Mouse (Mus musculus): Measurements from ENCODE around the gene Myo1f. TPM values are rescaled to one million over a fixed set of nuclear protein-coding genes. Genes with fewer than 3 reads are reported as not detected.

The Myo1f gene
- polyA plus RNA-seq, 1 experiment: 0.27 TPM

- no peaks in the 10 kb centered on the region for H3K36me3 ChIP-seq (ENCODE audit: control insufficient read depth, insufficient read depth, low read length)
Measured at GRCm38 (mm10) chr17:33631796-33632195, 76.3 kb downstream of the Myo1f start.

GRCm38 (mm10) chr17:33637038-33637437, 81.5 kb downstream of the Myo1f start:
- Histone ChIP-seq H3K36me3 (ENCODE audit: control insufficient read depth, insufficient read depth, low read length) (no peaks in the 10 kb centered on the region), H3K4me1 (ENCODE audit: control insufficient read depth, insufficient read depth, low read length) (no peaks in the 10 kb centered on the region; the same call in 1 of the 2 replicates), H3K27me3 (ENCODE audit: control insufficient read depth, insufficient read depth, low read length) (no peaks in the 10 kb centered on the region), H3K4me3 (ENCODE audit: control insufficient read depth, low read depth, low read length) (no peak overlapping the region), H3K27ac (ENCODE audit: control insufficient read depth, insufficient read depth, low read depth, low read length) (no peak overlapping the region)
- no peak for TF ChIP-seq CTCF (IDR thresholded peaks at IDR 0.05; ENCODE audit: control insufficient read depth, insufficient read depth, insufficient replicate concordance, low read depth, low read length)
- TF ChIP-seq POLR2A (IDR thresholded peaks at IDR 0.05; ENCODE audit: control insufficient read depth, low read depth, low read length): no peak

More at GRCm38 (mm10) chr17:33631796-33632195, 76.3 kb downstream of the Myo1f start:
- Histone ChIP-seq H3K4me1 (ENCODE audit: control insufficient read depth, insufficient read depth, low read length) (peaks cover 14% of the 10 kb centered on the region), H3K4me3 (ENCODE audit: control insufficient read depth, low read depth, low read length) (no peak overlapping the region), H3K27ac (ENCODE audit: control insufficient read depth, insufficient read depth, low read depth, low read length) (no peak overlapping the region), H3K27me3 (ENCODE audit: control insufficient read depth, insufficient read depth, low read length) (no peaks in the 10 kb centered on the region)
- no peak for TF ChIP-seq POLR2A (IDR thresholded peaks at IDR 0.05; ENCODE audit: control insufficient read depth, low read depth, low read length)
- no peak for TF ChIP-seq CTCF (IDR thresholded peaks at IDR 0.05; ENCODE audit: control insufficient read depth, insufficient read depth, insufficient replicate concordance, low read depth, low read length)

GRCm38 (mm10) chr17:33637516-33638276, 82.2 kb downstream of the Myo1f start, which contains the start of gene Pram1:
Gene Pram1 (plus strand): TSS chr17:33638056.
- no peak within 1 kb of the TSS for H3K4me3 ChIP-seq (ENCODE audit: control insufficient read depth, low read depth, low read length)
- H3K27ac ChIP-seq (ENCODE audit: control insufficient read depth, insufficient read depth, low read depth, low read length): no peak within 1 kb of the TSS
- no peaks in the 10 kb centered on the region for H3K27me3 ChIP-seq (ENCODE audit: control insufficient read depth, insufficient read depth, low read length)
- H3K4me1 ChIP-seq (ENCODE audit: control insufficient read depth, insufficient read depth, low read length): no peaks in the 10 kb centered on the region; the same call in 1 of the 2 replicates
- no peaks in the 10 kb centered on the region for H3K36me3 ChIP-seq (ENCODE audit: control insufficient read depth, insufficient read depth, low read length)
- TF ChIP-seq POLR2A (IDR thresholded peaks at IDR 0.05; ENCODE audit: control insufficient read depth, low read depth, low read length) (no peak), CTCF (IDR thresholded peaks at IDR 0.05; ENCODE audit: control insufficient read depth, insufficient read depth, insufficient replicate concordance, low read depth, low read length) (no peak)

- Histone ChIP-seq H3K27ac (ENCODE audit: control insufficient read depth, insufficient read depth, low read depth, low read length) (no peak overlapping the region), H3K4me3 (ENCODE audit: control insufficient read depth, low read depth, low read length) (no peak overlapping the region), H3K27me3 (ENCODE audit: control insufficient read depth, insufficient read depth, low read length) (no peaks in the 10 kb centered on the region), H3K36me3 (ENCODE audit: control insufficient read depth, insufficient read depth, low read length) (no peaks in the 10 kb centered on the region; the same call in 1 of the 2 replicates), H3K4me1 (ENCODE audit: control insufficient read depth, insufficient read depth, low read length) (no peaks in the 10 kb centered on the region; the same call in 1 of the 2 replicates)
- TF ChIP-seq POLR2A (IDR thresholded peaks at IDR 0.05; ENCODE audit: control insufficient read depth, low read depth, low read length) (no peak), CTCF (IDR thresholded peaks at IDR 0.05; ENCODE audit: control insufficient read depth, insufficient read depth, insufficient replicate concordance, low read depth, low read length) (no peak)
Measured at GRCm38 (mm10) chr17:33639743-33640142, 84.2 kb downstream of the Myo1f start.

GRCm38 (mm10) chr17:33644068-33644467, 88.6 kb downstream of the Myo1f start:
- TF ChIP-seq CTCF (IDR thresholded peaks at IDR 0.05; ENCODE audit: control insufficient read depth, insufficient read depth, insufficient replicate concordance, low read depth, low read length) (no peak), POLR2A (IDR thresholded peaks at IDR 0.05; ENCODE audit: control insufficient read depth, low read depth, low read length) (no peak)
- H3K4me1 ChIP-seq (ENCODE audit: control insufficient read depth, insufficient read depth, low read length): no peaks in the 10 kb centered on the region; the same call in 1 of the 2 replicates
- no peak overlapping the region for H3K4me3 ChIP-seq (ENCODE audit: control insufficient read depth, low read depth, low read length)
- H3K27me3 ChIP-seq (ENCODE audit: control insufficient read depth, insufficient read depth, low read length): no peaks in the 10 kb centered on the region
- H3K36me3 ChIP-seq (ENCODE audit: control insufficient read depth, insufficient read depth, low read length): peaks cover 3% of the 10 kb centered on the region
- no peak overlapping the region for H3K27ac ChIP-seq (ENCODE audit: control insufficient read depth, insufficient read depth, low read depth, low read length)

- Histone ChIP-seq H3K27me3 (ENCODE audit: control insufficient read depth, insufficient read depth, low read length) (no peaks in the 10 kb centered on the region), H3K4me3 (ENCODE audit: control insufficient read depth, low read depth, low read length) (no peak overlapping the region), H3K36me3 (ENCODE audit: control insufficient read depth, insufficient read depth, low read length) (peaks cover 4% of the 10 kb centered on the region), H3K27ac (ENCODE audit: control insufficient read depth, insufficient read depth, low read depth, low read length) (no peak overlapping the region), H3K4me1 (ENCODE audit: control insufficient read depth, insufficient read depth, low read length) (no peaks in the 10 kb centered on the region; the same call in 1 of the 2 replicates)
- TF ChIP-seq CTCF (IDR thresholded peaks at IDR 0.05; ENCODE audit: control insufficient read depth, insufficient read depth, insufficient replicate concordance, low read depth, low read length) (no peak), POLR2A (IDR thresholded peaks at IDR 0.05; ENCODE audit: control insufficient read depth, low read depth, low read length) (no peak)
Measured at GRCm38 (mm10) chr17:33645073-33645472, 89.6 kb downstream of the Myo1f start.

GRCm38 (mm10) chr17:33649781-33650475, 94.4 kb downstream of the Myo1f start:
- TF ChIP-seq POLR2A (IDR thresholded peaks at IDR 0.05; ENCODE audit: control insufficient read depth, low read depth, low read length): no peak
- no peak for TF ChIP-seq CTCF (IDR thresholded peaks at IDR 0.05; ENCODE audit: control insufficient read depth, insufficient read depth, insufficient replicate concordance, low read depth, low read length)
- Histone ChIP-seq H3K36me3 (ENCODE audit: control insufficient read depth, insufficient read depth, low read length) (peaks cover 4% of the 10 kb centered on the region), H3K27ac (ENCODE audit: control insufficient read depth, insufficient read depth, low read depth, low read length) (no peak overlapping the region)

More at GRCm38 (mm10) chr17:33649781-33650475, 94.4 kb downstream of the Myo1f start:
- Histone ChIP-seq H3K4me1 (ENCODE audit: control insufficient read depth, insufficient read depth, low read length) (no peaks in the 10 kb centered on the region), H3K4me3 (ENCODE audit: control insufficient read depth, low read depth, low read length) (no peak overlapping the region), H3K27me3 (ENCODE audit: control insufficient read depth, insufficient read depth, low read length) (no peaks in the 10 kb centered on the region)

Other genes starting within 250 kb of the Myo1f start
- 3.1 and 3.9 TPM in 2 replicates for gene Zfp81, start 196.8 kb upstream of the Myo1f start, polyA plus RNA-seq (2012; rRNA removed)
- 0.37 and 0.77 TPM in 2 replicates for gene Zfp101, start 161.1 kb upstream of the Myo1f start, polyA plus RNA-seq (2012; rRNA removed)
- 471 and 507 TPM in 2 replicates for gene Actl9, start 122.8 kb upstream of the Myo1f start, polyA plus RNA-seq (2012; rRNA removed)
- gene Adamts10, start 31.5 kb upstream of the Myo1f start, polyA plus RNA-seq (2012; rRNA removed): 7.4 and 7.9 TPM in 2 replicates
- 33.0 and 33.9 TPM in 2 replicates for gene Zfp414, start 73.4 kb downstream of the Myo1f start, polyA plus RNA-seq (2012; rRNA removed)
- 0.25 and 0.33 TPM in 2 replicates for gene Pram1, start 82.3 kb downstream of the Myo1f start, polyA plus RNA-seq (2012; rRNA removed)
- gene Hnrnpm, start 131.2 kb downstream of the Myo1f start, polyA plus RNA-seq (2012; rRNA removed): 75.6 and 92.2 TPM in 2 replicates
- 92.4 and 96.3 TPM in 2 replicates for gene March2, start 163.0 kb downstream of the Myo1f start, polyA plus RNA-seq (2012; rRNA removed)
- 184 and 196 TPM in 2 replicates for gene Rab11b, start 204.8 kb downstream of the Myo1f start, polyA plus RNA-seq (2012; rRNA removed)
- gene Angptl4, start 226.1 kb downstream of the Myo1f start, polyA plus RNA-seq (2012; rRNA removed): 3.3 and 4.3 TPM in 2 replicates